Mouse (Mus musculus) erythroblast, embryonic 14.5 days (primary cell): ENCODE measurements around the gene Gm10330. TPM values are rescaled to one million over a fixed set of nuclear protein-coding genes. Genes with fewer than 3 reads are reported as not detected.
"Not testable (repeated sequence)": the region's sequence is repeated elsewhere in the genome, so short reads cannot be mapped to it uniquely, and the experiment has no call there.

ENCODE experiments used
- H3K27me3 ChIP-seq: 2 replicates; pipeline ENCODE4 v1.6.1; 2012; ENCODE audit warnings: inconsistent platforms; ENCODE audit not compliant: control insufficient read depth
- H3K36me3 ChIP-seq: 2 replicates; pipeline ENCODE4 v1.6.1; 2012; ENCODE audit warnings: mild to moderate bottlenecking, inconsistent platforms; ENCODE audit not compliant: control insufficient read depth
- H3K4me1 ChIP-seq: 2 replicates; pipeline ENCODE4 v1.6.1; 2012; ENCODE audit warnings: inconsistent platforms; ENCODE audit not compliant: control insufficient read depth
- H3K4me3 ChIP-seq: replicated peaks from 2 replicates; pipeline ENCODE3; 2012; ENCODE audit warnings: moderate library complexity, mild to moderate bottlenecking, inconsistent platforms
- H3K9me3 ChIP-seq: 2 replicates; pipeline ENCODE4 v1.6.1; 2012; ENCODE audit warnings: low read length, inconsistent platforms, mixed read lengths; ENCODE audit not compliant: control insufficient read depth
- polyA plus RNA-seq: library from polyadenylated mRNA; stranded (reverse); fragments of >175 nt; gene quantifications from 2 replicates; pipeline ENCODE4 v1.2.3, GENCODE M21; 2012

Gene Gm10330
- not detected in 2 replicates for polyA plus RNA-seq

DNA sequence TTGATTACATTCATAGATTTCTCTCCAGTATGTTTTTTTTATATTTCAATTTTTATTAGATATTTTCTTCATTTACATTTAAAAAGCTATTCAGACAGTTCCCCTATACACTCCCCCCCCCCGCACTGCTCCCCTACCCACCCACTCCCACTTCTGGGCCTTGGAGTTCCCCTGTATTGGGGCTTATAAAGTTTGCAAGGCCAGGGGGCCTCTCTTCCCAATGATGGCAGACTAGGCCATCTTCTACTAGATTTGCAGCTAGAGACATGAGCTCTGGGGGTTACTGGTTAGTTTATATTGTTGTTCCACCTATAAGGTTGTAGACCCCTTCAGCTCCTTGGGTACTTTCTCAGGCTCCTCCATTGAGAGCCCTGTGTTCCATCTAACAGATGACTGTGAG lies at the start of gene Gm10330:
Gm10330 (minus strand) TSS at position 101 of the 400 bp plus-strand sequence.
- not testable (repeated sequence) for H3K9me3 ChIP-seq

DNA sequence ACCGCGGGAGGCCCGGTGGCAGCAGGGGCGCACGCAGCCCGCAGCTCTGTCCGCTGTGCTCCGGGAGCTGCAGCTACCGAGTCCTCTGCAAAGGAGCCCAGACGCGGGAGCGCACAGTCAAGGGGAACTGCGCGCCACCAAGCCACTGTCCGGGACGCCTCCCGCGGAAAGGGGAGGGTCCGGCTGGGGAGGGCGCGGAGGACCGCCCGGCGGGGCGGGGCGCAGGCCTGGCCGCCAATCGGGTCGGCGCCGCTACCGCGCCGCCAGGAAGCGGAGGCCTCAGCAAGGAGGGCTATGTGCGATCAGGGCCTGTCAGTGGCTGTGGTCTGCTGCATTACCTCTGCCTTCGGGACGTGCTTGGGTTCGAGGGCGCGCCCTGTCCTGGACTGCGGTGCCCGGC lies 20.7 kb upstream of the Gm10330 start:
- H3K9me3 ChIP-seq, H3K27me3 ChIP-seq, H3K4me3 ChIP-seq, H3K36me3 ChIP-seq, H3K4me1 ChIP-seq: not testable (repeated sequence)

More for the DNA sequence above, at the start of gene Gm10330:
- not testable (repeated sequence) for H3K4me3 ChIP-seq, H3K36me3 ChIP-seq, H3K4me1 ChIP-seq, H3K27me3 ChIP-seq

DNA sequence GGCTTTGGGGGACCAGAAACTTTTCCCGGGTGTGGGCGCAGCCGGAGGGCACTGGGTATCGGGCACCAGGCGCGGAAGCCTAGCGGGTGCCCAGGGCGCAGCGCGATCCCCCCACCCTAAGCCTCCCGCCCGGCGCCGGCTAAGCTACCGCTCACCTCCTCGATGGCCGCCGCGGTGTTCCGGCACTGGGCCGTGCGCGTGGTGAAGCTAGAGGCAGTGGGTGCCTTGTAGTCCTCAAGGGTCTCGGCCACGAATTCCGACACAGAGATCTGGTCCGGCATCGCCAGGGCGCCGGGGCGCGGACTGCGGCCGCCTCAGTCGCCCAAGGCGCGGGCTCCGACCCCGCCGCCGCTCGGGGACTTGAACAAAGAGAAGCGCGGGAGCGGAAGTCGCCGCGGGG lies 20.3 kb upstream of the Gm10330 start:
- not testable (repeated sequence) for H3K4me1 ChIP-seq, H3K36me3 ChIP-seq, H3K9me3 ChIP-seq, H3K27me3 ChIP-seq, H3K4me3 ChIP-seq
